Mouse (Mus musculus) MEL (cell line): Measurements from ENCODE around the gene Pafah1b1. TPM values are rescaled to one million over a fixed set of nuclear protein-coding genes. Genes with fewer than 3 reads are reported as not detected.

Experiments
- DNase-seq: peaks from one replicate; pipeline ENCODE4 v3.0.0; 2011; ENCODE audit warnings: low read depth, low spot score
- H3K27ac ChIP-seq: 2 replicates; pipeline ENCODE4 v1.5.1; 2012; ENCODE audit warnings: low read depth, mild to moderate bottlenecking, control low read depth, low read length, moderate library complexity; ENCODE audit not compliant: control insufficient read depth
- H3K27me3 ChIP-seq, 2 experiments: fragments of 150-350 bp in 1 of 2; sonication (generic) in 1 of 2; 2 replicates each; pipeline ENCODE4 v1.6.1; 2012; ENCODE audit warnings: low read length in 2 of 2, mild to moderate bottlenecking in 2 of 2, improper control_type of control experiment in 1 of 2, moderate library complexity in 1 of 2; ENCODE audit not compliant: insufficient read depth in 2 of 2, control insufficient read depth in 1 of 2
- H3K36me3 ChIP-seq, 2 experiments: 2 replicates each; pipeline ENCODE4 v1.6.1; 2012 to 2014; ENCODE audit warnings: low read length in 2 of 2, improper control_type of control experiment in 1 of 2, inconsistent platforms in 1 of 2, mild to moderate bottlenecking in 1 of 2; ENCODE audit not compliant: insufficient read depth in 2 of 2, control insufficient read depth in 1 of 2
- H3K4me1 ChIP-seq, 2 experiments: fragments of 150-350 bp in 1 of 2; sonication (generic) in 1 of 2; 2 replicates each; pipeline ENCODE4 v1.6.1; 2012; ENCODE audit warnings: low read length in 2 of 2, improper control_type of control experiment in 1 of 2, mild to moderate bottlenecking in 1 of 2; ENCODE audit not compliant: insufficient read depth in 2 of 2, control insufficient read depth in 1 of 2
- H3K4me3 ChIP-seq, 2 experiments: fragments of 150-350 bp in 1 of 2; sonication (generic) in 1 of 2; 2 replicates each; pipeline ENCODE4 v1.5.1; 2012; ENCODE audit warnings: low read depth in 2 of 2, low read length in 2 of 2, mild to moderate bottlenecking in 2 of 2, moderate library complexity in 2 of 2, control low read depth in 1 of 2, improper control_type of control experiment in 1 of 2; ENCODE audit not compliant: control insufficient read depth in 1 of 2, insufficient read depth in 1 of 2
- H3K79me2 ChIP-seq: 2 replicates; pipeline ENCODE4 v1.6.1; 2012; ENCODE audit warnings: mild to moderate bottlenecking, low read length, moderate library complexity; ENCODE audit not compliant: control insufficient read depth, poor library complexity, insufficient read depth
- H3K9ac ChIP-seq: 2 replicates; pipeline ENCODE4 v1.6.1; 2012; ENCODE audit warnings: low read depth, mild to moderate bottlenecking, control low read depth, low read length, moderate library complexity; ENCODE audit not compliant: control insufficient read depth, poor library complexity, severe bottlenecking
- H3K9me3 ChIP-seq: fragments of 150-350 bp; sonication (generic); replicated peaks from 2 replicates; pipeline ENCODE4 v1.6.1; 2012; ENCODE audit warnings: mild to moderate bottlenecking, low read length, improper control_type of control experiment, moderate library complexity; ENCODE audit not compliant: insufficient read depth
- CHD2 ChIP-seq: IDR thresholded peaks from 2 replicates; pipeline ENCODE4 v1.6.1; 2011; ENCODE audit warnings: low read length, improper control_type of control experiment
- EP300 ChIP-seq, 2 experiments: IDR thresholded peaks; 2 replicates each; pipeline ENCODE4 v1.6.1; 2011; ENCODE audit warnings: improper control_type of control experiment in 2 of 2, low read length in 2 of 2, low read depth in 1 of 2, mild to moderate bottlenecking in 1 of 2
- MAX ChIP-seq: IDR thresholded peaks from 2 replicates; pipeline ENCODE4 v1.6.1; 2011; ENCODE audit warnings: low read length, improper control_type of control experiment
- MXI1 ChIP-seq: IDR thresholded peaks from 2 replicates; pipeline ENCODE4 v1.6.1; 2011; ENCODE audit warnings: mild to moderate bottlenecking, low read depth, low read length, improper control_type of control experiment
- POLR2A ChIP-seq, 2 experiments: IDR thresholded peaks; 2 replicates each; pipeline ENCODE4 v1.6.1; 2011 to 2012; ENCODE audit warnings: low read length in 2 of 2, mild to moderate bottlenecking in 2 of 2, control low read depth in 1 of 2, improper control_type of control experiment in 1 of 2, low read depth in 1 of 2, moderate library complexity in 1 of 2; ENCODE audit not compliant: control insufficient read depth in 1 of 2, insufficient read depth in 1 of 2, poor library complexity in 1 of 2
- POLR2AphosphoS2 ChIP-seq: IDR thresholded peaks from 2 replicates; pipeline ENCODE4 v1.6.1; 2011; ENCODE audit warnings: low read length, improper control_type of control experiment
- POLR2AphosphoS5 ChIP-seq: IDR thresholded peaks from 2 replicates; pipeline ENCODE4 v1.6.1; 2012; ENCODE audit warnings: low read depth, borderline replicate concordance, mild to moderate bottlenecking, inconsistent platforms, low read length, moderate library complexity, mixed read lengths
- RCOR1 ChIP-seq: IDR thresholded peaks from 2 replicates; pipeline ENCODE4 v1.6.1; 2012; ENCODE audit warnings: low read depth, mild to moderate bottlenecking, inconsistent platforms, low read length, improper control_type of control experiment
- TAL1 ChIP-seq: IDR thresholded peaks from 2 replicates; pipeline ENCODE4 v1.6.1; 2012; ENCODE audit warnings: mild to moderate bottlenecking, inconsistent platforms, low read length, moderate library complexity, mixed read lengths
- TBP ChIP-seq: IDR thresholded peaks from 2 replicates; pipeline ENCODE4 v1.8.0; 2011; ENCODE audit warnings: low read depth, low read length, improper control_type of control experiment
- ZC3H11A ChIP-seq: IDR thresholded peaks from 2 replicates; pipeline ENCODE4 v1.6.1; 2012; ENCODE audit warnings: low read depth, mild to moderate bottlenecking, inconsistent platforms, low read length, improper control_type of control experiment
- ZKSCAN1 ChIP-seq: IDR thresholded peaks from 2 replicates; pipeline ENCODE4 v1.6.1; 2012; ENCODE audit warnings: low read depth, mild to moderate bottlenecking, inconsistent platforms, low read length, improper control_type of control experiment, moderate library complexity
- ZMIZ1 ChIP-seq: IDR thresholded peaks from 2 replicates; pipeline ENCODE4 v1.6.1; 2012; ENCODE audit warnings: low read depth, mild to moderate bottlenecking, inconsistent platforms, low read length, improper control_type of control experiment, moderate library complexity
- polyA plus RNA-seq, 2 experiments: library from polyadenylated mRNA; stranded (reverse) in 1 of 2; unstranded in 1 of 2; fragments of >175 nt in 1 of 2; fragments of >200 nt in 1 of 2; gene quantifications; 2 replicates each; pipeline versions ENCODE4 v1.2.1 to v1.2.4; 2012; ENCODE audit warnings: low replicate concordance in 2 of 2, low read depth in 1 of 2; ENCODE audit not compliant: insufficient read length in 2 of 2, insufficient read depth in 1 of 2, missing spikeins in 1 of 2
- total RNA-seq: library from RNA; depleted of rRNA; stranded (reverse); fragments of 300-350 nt; gene quantifications from 2 replicates; pipeline ENCODE4 v1.2.3, GENCODE M21; 2012

The Pafah1b1 gene
- total and polyA plus RNA-seq, 3 experiments = 54.5 to 67.4 TPM; not detected in 1

- H3K79me2 ChIP-seq = no peaks in the 10 kb centered on the region
- TF ChIP-seq MAX (no peak), MXI1 (no peak), RCOR1 (no peak), POLR2A (IDR thresholded peaks at IDR 0.05; ENCODE audit: control insufficient read depth in 1 of 2, insufficient read depth in 1 of 2, low read depth in 1 of 2, low read length in 2 of 2, poor library complexity in 1 of 2) (0 out of 4 replicates have a peak, but pooled peaks of 1 of the 2 experiments have one; percentile 20), POLR2AphosphoS5 (0 out of 2 replicates have a peak, but pooled peaks have one; percentile 9), ZKSCAN1 (no peak), POLR2AphosphoS2 (peak; percentile 4; the same call in 1 of the 2 replicates)
- no peak overlapping the region for H3K27ac ChIP-seq
- peaks cover 0 to 32% of the 10 kb centered on the region in 2 experiments; a peak in 3 of 4 replicates for H3K36me3 ChIP-seq
- peaks cover 0 to 3% of the 10 kb centered on the region in 2 experiments; a peak in 1 of 4 replicates for H3K4me1 ChIP-seq
- no peak overlapping the region for H3K4me3 ChIP-seq
- H3K9me3 ChIP-seq = no peaks in the 10 kb centered on the region
- no peaks in the 10 kb centered on the region for H3K27me3 ChIP-seq
- DNase-seq = no peak
- H3K9ac ChIP-seq = no peak overlapping the region
These were observed 49.3 kb downstream of the Pafah1b1 start for GRCm38 (mm10) chr11:74675156-74675555.

GRCm38 (mm10) chr11:74674713-74675112, 49.8 kb downstream of the Pafah1b1 start:
- TF ChIP-seq POLR2AphosphoS5 (0 out of 2 replicates have a peak, but pooled peaks have one; percentile 6), CHD2 (no peak), POLR2AphosphoS2 (peak; percentile 25; the same call in 1 of the 2 replicates), TBP (no peak)
- TF ChIP-seq, all 39 proteins: peak for 2
- DNase-seq = no peak
- Histone ChIP-seq H3K9ac (no peak overlapping the region), H3K27me3 (no peaks in the 10 kb centered on the region), H3K4me3 (no peak overlapping the region), H3K36me3 (peaks cover 0 to 31% of the 10 kb centered on the region in 2 experiments; a peak in 3 of 4 replicates), H3K27ac (no peak overlapping the region), H3K4me1 (peaks cover 0 to 3% of the 10 kb centered on the region in 2 experiments; a peak in 1 of 4 replicates), H3K79me2 (no peaks in the 10 kb centered on the region), H3K9me3 (no peaks in the 10 kb centered on the region)

GRCm38 (mm10) chr11:74673561-74673960, 50.9 kb downstream of the Pafah1b1 start:
- peaks cover 0 to 3% of the 10 kb centered on the region in 2 experiments; a peak in 1 of 4 replicates for H3K4me1 ChIP-seq
- no peak overlapping the region for H3K9ac ChIP-seq
- no peaks in the 10 kb centered on the region for H3K79me2 ChIP-seq
- no peak overlapping the region; the same call in 1 of the 2 replicates for H3K27ac ChIP-seq
- no peaks in the 10 kb centered on the region for H3K9me3 ChIP-seq
- TF ChIP-seq EP300 (IDR thresholded peaks at IDR 0.05; ENCODE audit: low read depth in 1 of 2, low read length in 2 of 2) (peak in 1 of 2 experiments; percentile 21; a peak in 1 of 4 replicates), ZC3H11A (no peak), RCOR1 (no peak), ZMIZ1 (peak; percentile 7; the same call in 1 of the 2 replicates), TAL1 (peak; percentile 71), POLR2A (IDR thresholded peaks at IDR 0.05; ENCODE audit: control insufficient read depth in 1 of 2, insufficient read depth in 1 of 2, low read depth in 1 of 2, low read length in 2 of 2, poor library complexity in 1 of 2) (peak in 1 of 2 experiments; percentile 29; a peak in 1 of 4 replicates)
- DNase-seq = peak; percentile 75
- no peak overlapping the region for H3K4me3 ChIP-seq
- H3K36me3 ChIP-seq = peaks cover 0 to 24% of the 10 kb centered on the region in 2 experiments; a peak in 3 of 4 replicates
- H3K27me3 ChIP-seq = no peaks in the 10 kb centered on the region
